Mouse (Mus musculus) C2C12 (cell line): ENCODE data around the gene Fdxacb1. TPM values are rescaled to one million over a fixed set of nuclear protein-coding genes. Genes with fewer than 3 reads are reported as not detected.

Source experiments
- H3K27me3 ChIP-seq: one replicate; pipeline ENCODE4 v1.6.1; 2011; ENCODE audit not compliant: control insufficient read depth, insufficient read depth, insufficient read length
- H3K36me3 ChIP-seq: one replicate; pipeline ENCODE4 v1.6.1; 2011; ENCODE audit not compliant: control insufficient read depth, insufficient read depth
- H3K4me3 ChIP-seq: one replicate; pipeline ENCODE4 v1.5.1; 2011; ENCODE audit warnings: mild to moderate bottlenecking, control low read depth; ENCODE audit not compliant: poor library complexity, insufficient read depth, severe bottlenecking
- H3K79me2 ChIP-seq: one replicate; pipeline ENCODE4 v1.6.1; 2011; ENCODE audit not compliant: control insufficient read depth, insufficient read depth
- H3K79me3 ChIP-seq: one replicate; pipeline ENCODE4 v1.6.1; 2011; ENCODE audit warnings: low read depth, control low read depth
- H3ac ChIP-seq: one replicate; pipeline ENCODE3; 2011; ENCODE audit warnings: low read depth; ENCODE audit not compliant: control insufficient read depth, insufficient read length
- CEBPB ChIP-seq: IDR thresholded peaks from one replicate; pipeline ENCODE4 v1.6.1; 2011; ENCODE audit warnings: low read depth, mild to moderate bottlenecking, control low read depth, moderate library complexity
- CTCF ChIP-seq: IDR thresholded peaks from one replicate; pipeline ENCODE4 v1.5.1; 2011; ENCODE audit not compliant: control insufficient read depth, insufficient read depth, insufficient read length
- FOSL1 ChIP-seq: IDR thresholded peaks from one replicate; pipeline ENCODE4 v1.8.0; 2011; ENCODE audit warnings: mild to moderate bottlenecking, low read length; ENCODE audit not compliant: poor library complexity, insufficient read depth, severe bottlenecking
- MAX ChIP-seq: IDR thresholded peaks from one replicate; pipeline ENCODE4 v1.6.1; 2011; ENCODE audit warnings: mild to moderate bottlenecking, control low read depth
- MYOD1 ChIP-seq: IDR thresholded peaks from one replicate; pipeline ENCODE4 v1.6.1; 2011; ENCODE audit warnings: low read depth; ENCODE audit not compliant: control insufficient read depth, insufficient read length
- MYOG ChIP-seq: IDR thresholded peaks from one replicate; pipeline ENCODE4 v1.6.1; 2011; ENCODE audit not compliant: control insufficient read depth, insufficient read length; ENCODE audit errors: extremely low read depth
- USF1 ChIP-seq: IDR thresholded peaks from one replicate; pipeline ENCODE4 v1.6.1; 2011; ENCODE audit warnings: low read depth, mild to moderate bottlenecking, control low read depth, moderate library complexity
- polyA plus RNA-seq: library from polyadenylated mRNA; unstranded; fragments of >200 nt; fragmentation: generic; extraction: Trizol; gene quantifications from one replicate; pipeline ENCODE4 v1.2.1, GENCODE M21; 2012; ENCODE audit warnings: missing spikeins

Gene Fdxacb1
- polyA plus RNA-seq, 1 experiment: 4.4 TPM

DNA sequence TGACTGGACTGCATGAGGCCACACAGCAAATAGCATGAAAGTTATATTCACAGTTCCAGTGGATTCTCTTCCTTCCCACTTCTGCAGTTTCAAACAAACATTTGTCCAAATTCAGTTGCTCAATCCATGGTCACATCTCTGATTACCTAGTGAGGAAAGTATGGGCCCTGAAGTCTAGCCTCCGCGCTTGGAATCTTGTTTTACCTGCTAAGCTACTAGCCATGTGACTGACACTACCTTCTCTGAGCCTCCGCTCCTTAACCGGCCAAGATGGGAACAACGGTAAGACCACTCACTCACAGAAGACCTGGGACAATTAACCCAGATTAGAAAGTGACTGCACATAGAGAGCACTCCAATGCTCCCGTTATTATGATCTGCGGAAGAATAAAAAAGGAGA, 22.2 kb upstream of the Fdxacb1 start:
- H3K4me3 ChIP-seq: no peak overlapping the region
- no peak overlapping the region for H3ac ChIP-seq
- no peaks in the 10 kb centered on the region for H3K27me3 ChIP-seq
- no peaks in the 10 kb centered on the region for H3K36me3 ChIP-seq
- no peaks in the 10 kb centered on the region for H3K79me3 ChIP-seq
- TF ChIP-seq MYOD1: no peak
- no peak for TF ChIP-seq MAX
- TF ChIP-seq FOSL1: no peak
- TF ChIP-seq USF1: no peak
- TF ChIP-seq CEBPB: no peak
- no peak for TF ChIP-seq CTCF
- TF ChIP-seq MYOG: no peak
- no peaks in the 10 kb centered on the region for H3K79me2 ChIP-seq

DNA sequence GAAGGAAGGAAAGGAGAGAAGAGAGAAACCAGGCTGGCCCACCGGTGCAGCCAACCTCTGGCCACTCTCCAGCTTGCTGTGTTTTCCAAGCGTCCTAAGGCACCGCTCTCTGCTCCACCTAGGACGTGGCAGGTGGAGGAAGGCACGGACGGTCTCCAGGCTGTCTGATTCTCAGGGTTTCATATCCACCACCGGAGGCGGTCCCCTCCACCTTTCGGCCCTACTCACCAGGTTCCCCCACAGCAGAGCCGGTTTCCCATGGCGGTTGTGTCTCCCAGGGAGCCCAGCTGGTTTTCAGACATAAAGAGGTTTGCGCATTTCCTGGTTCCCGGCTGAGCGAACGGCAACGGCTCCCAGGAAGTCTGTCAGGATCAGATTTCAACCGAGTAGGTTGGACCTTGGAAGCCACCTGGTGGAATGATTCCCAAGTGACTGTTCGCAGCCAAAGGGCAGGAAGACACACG, 21.8 kb upstream of the Fdxacb1 start, which contains the start of gene 2310030G06Rik:
2310030G06Rik (minus strand) TSS at position 323 of the 464 bp plus-strand sequence.
- H3K27me3 ChIP-seq: no peaks in the 10 kb centered on the region
- H3ac ChIP-seq: peak within 1 kb of the TSS; percentile 44
- no peaks in the 10 kb centered on the region for H3K79me3 ChIP-seq
- TF ChIP-seq USF1 (no peak), FOSL1 (no peak), MYOG (no peak), CTCF (no peak), CEBPB (no peak)
- H3K79me2 ChIP-seq: no peaks in the 10 kb centered on the region
- no peaks in the 10 kb centered on the region for H3K36me3 ChIP-seq
- no peak within 1 kb of the TSS for H3K4me3 ChIP-seq

GRCm38 (mm10) chr9:50750706-50751105, 17.3 kb upstream of the Fdxacb1 start:
- Histone ChIP-seq H3K4me3 (no peak overlapping the region), H3K27me3 (no peaks in the 10 kb centered on the region)
- TF ChIP-seq MAX: no peak
- no peak for TF ChIP-seq MYOG
- no peak for TF ChIP-seq CTCF
- no peak for TF ChIP-seq MYOD1
- TF ChIP-seq CEBPB: no peak
- no peak for TF ChIP-seq USF1
- TF ChIP-seq FOSL1: no peak

DNA sequence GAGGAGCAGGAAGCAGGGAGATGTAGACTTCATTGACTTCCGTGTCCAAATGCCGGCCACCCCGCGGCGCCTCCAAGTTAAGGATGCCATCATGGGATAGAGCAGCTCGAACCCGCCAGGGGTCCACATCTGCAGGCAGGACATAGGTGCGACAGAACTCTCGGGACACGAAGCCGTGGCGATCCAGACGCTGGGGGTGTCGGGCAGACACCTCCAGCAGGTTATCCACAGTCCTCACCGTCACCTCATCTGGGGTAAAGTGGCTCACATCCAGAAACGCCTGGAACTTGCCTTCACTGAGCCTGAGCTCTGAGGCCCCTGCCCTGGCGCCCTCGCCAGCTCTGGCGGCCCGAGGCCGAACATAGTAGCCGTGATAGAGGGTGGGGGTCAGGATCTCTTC, 16.7 kb upstream of the Fdxacb1 start, which contains the start of gene Cryab:
Cryab (plus strand) TSS at position 3 of the 400 bp plus-strand sequence.
- peak within 1 kb of the TSS; percentile 72 for H3ac ChIP-seq
- H3K27me3 ChIP-seq: no peaks in the 10 kb centered on the region
- no peaks in the 10 kb centered on the region for H3K79me3 ChIP-seq
- no peaks in the 10 kb centered on the region for H3K79me2 ChIP-seq
- no peaks in the 10 kb centered on the region for H3K36me3 ChIP-seq
- TF ChIP-seq MYOG (no peak), MYOD1 (no peak), FOSL1 (no peak), CEBPB (no peak), MAX (no peak), CTCF (no peak), USF1 (no peak)
- H3K4me3 ChIP-seq: peak within 1 kb of the TSS; percentile 6

More at GRCm38 (mm10) chr9:50750706-50751105, 17.3 kb upstream of the Fdxacb1 start:
- H3K36me3 ChIP-seq: no peaks in the 10 kb centered on the region
- no peaks in the 10 kb centered on the region for H3K79me2 ChIP-seq
- H3ac ChIP-seq: peak overlapping the region; percentile 24
- no peaks in the 10 kb centered on the region for H3K79me3 ChIP-seq

DNA sequence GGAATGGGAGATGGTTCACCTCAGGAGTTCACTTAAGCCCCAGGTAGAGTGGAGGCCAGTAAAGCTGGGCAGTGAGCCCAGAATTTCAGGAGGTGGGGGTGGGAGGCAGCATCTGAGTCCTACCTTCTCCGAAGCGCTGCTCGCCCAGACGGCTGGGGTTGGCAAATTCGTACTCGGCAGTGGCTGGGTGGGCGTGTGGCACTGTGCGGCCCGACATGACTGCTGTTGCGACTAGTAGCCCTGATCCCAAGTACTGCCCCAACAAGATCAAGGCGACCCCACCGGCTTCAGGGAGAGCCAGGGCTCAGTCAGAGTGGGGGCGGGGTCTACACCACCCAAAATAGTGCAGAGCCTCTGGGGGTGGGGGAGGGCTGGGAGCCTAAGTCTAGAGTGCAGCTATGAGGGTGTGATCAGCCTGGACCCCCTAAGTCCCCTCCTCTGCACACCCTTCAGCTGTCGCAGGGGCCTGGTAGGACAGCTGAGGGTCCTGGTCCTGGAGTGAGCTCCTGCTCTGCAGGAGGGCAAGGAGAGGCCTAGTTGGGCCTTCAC, 15.9 kb upstream of the Fdxacb1 start, which contains the start of gene Hspb2:
Hspb2 (minus strand) TSS at position 301 of the 549 bp plus-strand sequence.
- TF ChIP-seq MAX (no peak), MYOD1 (no peak), CTCF (no peak), CEBPB (no peak), USF1 (no peak), MYOG (no peak), FOSL1 (no peak)
- Histone ChIP-seq H3K27me3 (no peaks in the 10 kb centered on the region), H3K79me2 (no peaks in the 10 kb centered on the region), H3ac (peak within 1 kb of the TSS; percentile 72), H3K36me3 (no peaks in the 10 kb centered on the region), H3K4me3 (peak within 1 kb of the TSS; percentile 31), H3K79me3 (no peaks in the 10 kb centered on the region)

DNA sequence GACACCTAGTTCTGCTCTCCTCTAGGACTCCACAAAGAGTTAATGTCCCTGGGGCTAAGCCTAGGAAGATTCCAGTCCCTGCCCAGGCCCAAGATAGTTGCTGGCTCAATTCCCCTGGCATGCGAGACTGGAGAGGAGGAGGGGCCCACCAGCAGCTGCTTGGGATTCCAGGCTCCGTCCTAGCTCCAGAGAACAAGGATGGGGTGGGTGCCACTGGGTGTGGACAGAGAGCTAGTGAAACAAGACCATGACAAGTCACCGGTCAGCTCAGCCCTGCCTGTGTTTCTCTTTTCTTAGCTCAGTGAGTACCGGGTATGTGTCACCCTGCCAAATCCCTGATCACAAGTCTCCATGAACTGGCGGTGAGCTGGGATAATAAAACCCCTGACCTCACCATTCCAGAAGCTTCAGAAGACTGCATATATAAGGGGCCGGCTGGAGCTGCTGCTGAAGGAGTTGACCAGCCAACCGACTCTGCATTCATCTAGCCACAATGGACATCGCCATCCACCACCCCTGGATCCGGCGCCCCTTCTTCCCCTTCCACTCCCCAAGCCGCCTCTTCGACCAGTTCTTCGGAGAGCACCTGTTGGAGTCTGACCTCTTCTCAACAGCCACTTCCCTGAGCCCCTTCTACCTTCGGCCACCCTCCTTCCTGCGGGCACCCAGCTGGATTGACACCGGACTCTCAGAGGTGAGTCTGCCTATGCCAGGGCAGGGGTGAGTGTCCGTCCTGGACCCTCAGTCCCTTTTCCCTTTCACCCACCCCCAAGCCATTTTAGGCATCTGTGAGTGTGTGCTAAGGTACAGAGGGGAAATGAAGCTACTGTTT, 15.0 kb upstream of the Fdxacb1 start:
- Histone ChIP-seq H3ac (peak overlapping the region; percentile 36), H3K4me3 (peak overlapping the region; percentile 31), H3K36me3 (no peaks in the 10 kb centered on the region), H3K79me2 (no peaks in the 10 kb centered on the region), H3K79me3 (no peaks in the 10 kb centered on the region), H3K27me3 (no peaks in the 10 kb centered on the region)
- TF ChIP-seq MYOD1 (peak; percentile 43), CTCF (no peak)
